Mouse (Mus musculus): ENCODE results near the gene Nudcd3. TPM values are rescaled to one million over a fixed set of nuclear protein-coding genes. Genes with fewer than 3 reads are reported as not detected.

Gene Nudcd3
- polyA plus RNA-seq, 1 experiment, result 96.6 TPM

DNA sequence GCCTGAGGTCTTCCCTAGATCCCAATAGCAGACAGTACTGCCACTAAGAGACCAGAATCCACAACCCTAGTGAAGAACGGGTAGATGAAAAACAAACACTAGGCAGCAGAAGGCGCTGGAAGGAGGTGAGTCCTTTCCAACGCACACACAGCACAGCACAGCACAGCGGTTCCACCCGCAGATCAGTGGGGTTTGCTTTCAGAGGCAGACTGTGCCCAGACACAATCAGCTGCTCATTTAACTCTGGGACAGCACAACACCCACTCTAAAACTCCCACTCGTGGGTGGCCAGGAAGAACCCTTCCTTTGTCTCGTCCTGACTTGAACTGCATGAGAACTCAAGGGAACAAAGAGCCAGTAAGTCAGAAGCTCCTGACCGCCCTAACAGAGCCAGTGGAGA lies 21.0 kb downstream of the Nudcd3 start:
- DNase-seq (ENCODE audit: extremely low spot score in 1 of 2, low spot score in 1 of 2), result peak in 1 of 2 experiments; percentile 58

DNA sequence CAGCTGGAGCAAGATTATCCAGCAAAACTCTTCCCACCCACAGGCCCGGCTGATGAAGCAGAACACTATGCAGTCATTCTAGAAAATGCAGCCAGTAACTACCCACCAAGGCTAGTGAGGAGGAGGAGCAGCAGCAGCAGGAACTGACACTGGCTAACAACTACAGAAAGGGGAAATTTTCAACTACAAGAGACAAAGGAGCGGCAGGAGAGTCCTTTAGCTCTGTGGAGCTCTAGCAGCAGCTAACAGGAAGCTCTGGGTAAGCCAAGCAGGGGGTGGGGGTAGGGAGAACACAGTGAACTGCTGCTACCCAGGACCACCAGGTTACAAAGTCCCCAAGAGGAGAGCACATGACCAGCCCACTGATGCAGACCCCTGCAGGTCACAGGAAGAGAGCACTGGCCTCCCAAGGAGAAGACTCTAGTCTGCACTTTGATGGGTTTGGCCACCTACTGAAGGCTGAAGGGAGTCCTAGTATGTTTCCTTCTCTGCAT lies 21.5 kb downstream of the Nudcd3 start:
- peak; percentile 52 to 77 for DNase-seq (ENCODE audit: extremely low spot score in 1 of 2, low spot score in 1 of 2)

DNA sequence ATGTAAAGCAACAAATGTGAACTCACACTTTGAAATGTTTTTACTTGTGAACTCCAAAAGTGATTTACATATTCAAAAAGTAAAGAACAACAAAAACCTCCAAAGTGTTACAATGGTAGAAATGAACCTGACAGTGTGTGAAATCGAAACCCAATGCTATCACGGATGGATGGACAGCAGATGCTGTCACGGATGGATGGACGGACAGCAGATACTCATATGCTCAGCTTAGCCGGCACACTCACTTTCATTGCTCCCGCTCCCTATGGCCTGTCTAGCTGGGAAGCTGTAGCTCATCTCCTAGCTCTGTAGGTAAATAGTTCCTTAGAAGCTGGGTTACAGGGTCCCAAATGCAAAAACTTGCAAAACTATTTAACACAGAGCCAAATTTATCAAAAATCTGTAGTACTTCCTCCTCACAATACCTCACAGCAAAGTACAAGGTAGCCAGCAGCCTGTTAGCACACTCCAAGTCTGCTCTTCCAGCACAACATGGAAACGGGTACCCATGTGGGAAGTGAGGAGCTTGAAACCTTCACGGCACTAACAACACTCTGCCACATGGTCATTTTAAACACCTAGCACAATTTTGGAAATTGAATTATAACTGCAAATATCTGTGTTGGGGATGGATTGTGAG lies 22.3 kb downstream of the Nudcd3 start:
- DNase-seq (ENCODE audit: extremely low spot score in 1 of 2, low spot score in 1 of 2), result no peak

DNA sequence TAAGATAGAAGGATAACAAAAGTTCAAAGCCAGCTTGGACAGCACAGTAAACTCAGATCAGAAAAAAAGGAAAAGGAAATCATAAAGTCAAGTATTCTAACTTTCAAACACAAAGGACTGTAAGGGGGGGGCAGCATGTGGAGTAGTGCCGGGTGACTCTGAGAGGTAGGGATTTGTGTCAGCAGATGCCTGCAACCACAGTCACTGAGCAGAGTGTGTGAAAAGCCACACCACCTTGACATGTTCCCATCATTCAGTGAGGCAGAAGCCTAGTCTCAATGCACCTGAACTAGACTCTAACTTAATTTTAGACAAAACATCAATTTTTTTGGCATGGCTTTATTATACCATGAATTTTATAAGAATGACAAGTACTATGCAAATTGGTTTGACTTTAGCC lies 24.7 kb downstream of the Nudcd3 start:
- no peak for DNase-seq (ENCODE audit: extremely low spot score in 1 of 2, low spot score in 1 of 2)

DNA sequence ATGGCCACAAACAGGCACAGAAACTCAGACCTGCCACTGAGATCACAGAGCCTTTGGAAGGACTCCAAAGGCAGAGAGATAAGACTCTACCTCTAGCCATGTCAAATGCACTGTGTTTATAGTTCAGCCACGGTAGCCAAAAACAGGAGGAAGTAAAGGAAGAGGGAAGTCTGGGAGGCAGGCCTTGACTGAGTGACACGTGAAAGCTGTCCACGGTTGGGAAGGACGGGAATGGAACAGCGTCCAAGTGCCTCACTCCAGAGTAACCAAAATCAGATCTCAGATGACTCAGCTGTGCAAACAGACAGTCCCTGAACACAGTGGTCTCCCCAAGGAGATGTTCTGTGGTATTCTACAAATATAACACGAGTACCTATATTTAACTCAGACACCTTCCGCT lies 25.5 kb downstream of the Nudcd3 start:
- DNase-seq (ENCODE audit: extremely low spot score in 1 of 2, low spot score in 1 of 2), result peak; percentile 37 to 46

DNA sequence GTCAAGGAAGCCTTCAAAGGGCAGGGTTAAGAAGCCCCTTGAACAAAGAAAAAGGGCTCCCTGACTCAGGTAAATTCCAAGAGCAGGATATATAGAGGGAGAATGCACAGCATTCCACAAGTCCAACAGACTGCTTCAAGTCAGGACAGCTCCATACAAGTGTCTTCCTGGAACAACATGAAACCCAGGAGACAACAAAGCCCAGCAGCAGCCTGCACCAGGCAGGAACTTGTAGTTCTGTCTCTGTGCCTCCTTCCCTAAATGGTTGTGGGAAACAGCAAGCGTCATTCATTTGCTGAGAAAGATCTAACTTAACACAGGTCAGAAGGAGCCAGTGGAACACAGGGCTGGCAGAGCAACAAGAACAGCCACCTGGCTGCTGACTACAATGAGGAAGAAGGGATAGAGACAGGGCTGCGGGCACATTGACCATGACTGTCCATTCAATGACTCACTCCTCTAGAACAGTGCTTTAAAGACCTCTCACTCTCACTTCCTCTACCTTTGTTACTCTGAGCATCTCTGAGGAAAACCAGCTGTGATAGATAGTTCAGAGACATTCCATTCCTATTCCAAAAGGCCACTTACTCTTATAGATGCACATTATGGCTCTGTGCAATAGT lies 31.1 kb downstream of the Nudcd3 start:
- DNase-seq (ENCODE audit: extremely low spot score in 1 of 2, low spot score in 1 of 2), result no peak

DNA sequence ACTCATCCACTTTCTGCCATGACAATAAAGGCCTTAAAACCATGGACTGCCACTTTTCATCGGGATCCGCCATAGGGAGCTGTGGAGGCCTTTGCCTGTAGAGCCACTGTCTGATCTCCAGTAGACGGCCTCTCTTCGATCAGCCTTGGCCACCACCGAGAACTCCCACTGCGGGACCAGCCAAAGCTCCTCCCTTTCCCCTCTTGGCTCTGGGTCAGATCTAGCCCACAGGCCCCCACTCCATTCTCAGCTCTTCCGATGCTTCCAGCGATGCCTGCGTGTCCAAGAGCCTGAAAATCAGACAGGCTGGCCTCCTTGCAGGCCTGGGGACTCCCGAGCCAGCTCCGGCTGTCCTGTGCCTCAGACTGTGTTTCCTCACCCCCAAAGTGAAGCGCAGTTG lies 33.9 kb downstream of the Nudcd3 start:
- DNase-seq (ENCODE audit: extremely low spot score in 1 of 2, low spot score in 1 of 2), result no peak

DNA sequence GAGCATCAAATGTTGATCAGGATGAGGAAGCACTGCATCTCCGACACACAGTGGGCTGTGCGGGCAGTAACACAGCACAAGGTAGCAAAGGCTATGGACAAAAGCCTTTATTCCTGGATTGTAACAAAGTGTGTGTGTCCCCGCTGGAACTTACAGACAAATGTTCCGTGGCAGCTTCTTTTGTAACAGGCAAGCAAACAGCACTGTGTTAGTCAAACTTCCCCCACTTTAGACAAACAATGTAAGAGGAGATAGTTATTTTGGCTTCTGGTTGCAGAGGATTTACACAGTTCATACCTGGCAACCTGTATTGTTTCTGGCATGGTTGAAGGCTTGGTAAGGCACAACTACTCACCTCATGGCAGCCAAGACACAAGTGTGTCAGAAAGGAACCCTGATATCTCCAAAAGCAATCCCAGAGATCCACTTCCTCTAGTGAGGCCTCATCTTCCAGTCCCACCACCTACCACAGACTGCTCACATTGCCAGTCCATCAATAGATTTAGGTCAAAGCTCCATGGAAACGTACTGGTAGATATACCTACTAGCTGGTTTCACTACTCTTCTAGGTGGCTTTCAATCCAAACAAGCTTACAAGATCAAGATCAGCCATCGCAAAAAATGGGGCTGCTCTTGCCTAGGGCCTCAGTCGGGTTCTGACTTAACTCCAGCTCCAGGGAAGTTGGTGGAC lies 34.7 kb downstream of the Nudcd3 start:
- no peak for DNase-seq (ENCODE audit: extremely low spot score in 1 of 2, low spot score in 1 of 2)

DNA sequence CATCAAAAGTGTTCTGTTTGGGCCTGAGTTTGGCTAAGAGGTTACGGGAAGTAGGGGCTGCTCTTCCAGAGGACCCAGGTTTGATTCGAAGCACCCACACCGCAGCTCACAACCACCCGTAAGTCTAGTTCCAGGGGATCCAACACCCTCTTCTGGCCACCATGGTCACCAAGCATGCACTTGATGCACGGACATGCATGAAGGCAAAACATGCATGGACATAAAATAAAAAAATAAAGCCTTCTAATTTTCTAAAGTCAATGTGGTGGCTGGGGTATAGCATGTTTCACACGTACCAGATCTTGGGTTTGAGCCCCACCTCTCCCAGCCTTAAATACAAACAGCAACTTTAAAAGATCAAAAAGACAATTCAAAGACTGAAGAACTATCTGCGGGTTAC lies 35.4 kb downstream of the Nudcd3 start:
- DNase-seq (ENCODE audit: extremely low spot score in 1 of 2, low spot score in 1 of 2), result no peak

DNA sequence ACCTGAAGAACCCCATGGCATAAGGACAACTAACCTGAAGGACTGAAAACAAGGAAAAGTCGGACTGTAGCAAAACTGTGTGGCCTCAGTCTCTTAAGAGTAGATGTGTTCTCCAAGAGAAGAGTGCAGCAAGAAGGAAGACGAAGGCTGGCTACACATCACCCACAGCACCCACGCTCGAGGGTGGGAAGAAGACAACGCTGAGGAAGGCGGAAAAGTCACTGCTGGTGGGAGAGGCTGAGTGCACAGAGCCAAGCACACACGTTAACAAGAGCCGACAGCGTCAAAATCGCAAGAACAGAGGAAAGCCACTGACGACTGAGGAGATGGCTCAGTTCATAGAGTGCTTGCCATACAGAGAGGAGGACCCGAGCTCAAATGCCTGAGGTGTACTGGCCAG lies 36.5 kb downstream of the Nudcd3 start:
- DNase-seq (ENCODE audit: extremely low spot score in 1 of 2, low spot score in 1 of 2), result peak in 1 of 2 experiments; percentile 61

DNA sequence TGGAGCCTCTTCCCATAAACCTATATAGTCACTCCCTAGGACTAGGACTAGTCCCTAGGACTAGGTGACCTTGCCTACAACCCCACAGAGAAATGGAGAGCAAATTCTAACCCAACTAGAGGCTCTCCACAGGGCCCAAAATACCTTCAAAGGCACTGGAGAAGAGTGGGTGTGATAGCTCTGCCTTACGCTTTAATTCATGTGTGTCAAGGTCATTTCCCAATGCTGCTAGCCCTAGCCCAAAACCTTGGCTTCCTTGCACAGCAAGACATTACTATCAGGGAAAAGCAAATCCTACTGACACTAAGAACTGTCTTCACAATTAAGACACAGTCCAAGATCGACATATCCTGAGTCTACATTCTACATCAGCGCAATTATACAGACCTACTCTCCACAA lies 37.2 kb downstream of the Nudcd3 start:
- DNase-seq (ENCODE audit: extremely low spot score in 1 of 2, low spot score in 1 of 2), result no peak

DNA sequence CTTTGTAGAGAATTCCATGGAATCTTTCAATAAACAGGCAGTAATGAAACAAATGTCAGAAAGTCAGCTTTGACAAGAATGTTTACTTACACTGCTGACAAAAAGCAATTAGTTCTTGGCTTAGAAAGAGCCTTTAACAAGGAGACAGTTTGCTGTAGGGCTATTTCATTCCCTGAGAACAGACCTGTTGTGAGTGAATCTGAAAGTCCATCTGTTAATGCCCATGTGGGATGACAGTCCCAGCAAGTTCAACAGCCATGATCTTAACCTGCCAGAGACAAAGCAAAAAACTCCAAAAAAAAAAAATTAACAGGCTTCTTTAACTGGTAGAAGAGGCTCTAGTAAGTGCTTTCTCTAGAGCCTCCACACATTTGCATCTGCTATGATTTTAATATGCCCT lies 38.7 kb downstream of the Nudcd3 start:
- no peak for DNase-seq (ENCODE audit: extremely low spot score in 1 of 2, low spot score in 1 of 2)

DNA sequence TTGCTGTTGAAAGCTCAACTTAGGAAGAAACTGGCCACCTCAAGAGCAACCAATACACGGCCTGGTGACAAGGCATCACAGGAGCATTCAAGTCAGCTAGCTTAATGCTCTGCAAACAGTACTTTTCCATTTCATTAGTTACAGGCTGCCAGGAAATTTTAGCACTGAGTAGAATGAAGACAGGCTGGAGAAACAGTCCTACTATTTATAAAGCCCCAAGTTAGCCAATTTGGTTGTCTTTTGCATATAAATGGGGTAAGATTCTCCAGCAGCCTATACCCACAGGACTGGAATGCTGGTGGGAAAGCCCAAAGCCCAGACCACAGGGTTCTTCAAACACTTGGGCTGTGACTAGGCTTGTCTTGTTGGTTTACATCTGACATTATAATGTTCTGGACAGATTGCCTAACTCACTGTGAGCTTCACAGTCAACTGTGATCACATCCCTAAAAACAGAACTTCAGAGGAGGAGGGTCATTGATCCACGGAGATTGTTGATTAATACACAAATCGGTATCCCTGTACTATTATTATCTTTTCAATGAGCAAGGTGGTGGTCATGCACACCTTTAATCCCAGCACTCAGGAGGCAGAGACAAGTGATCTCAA lies 39.4 kb downstream of the Nudcd3 start:
- DNase-seq (ENCODE audit: extremely low spot score in 1 of 2, low spot score in 1 of 2), result no peak

DNA sequence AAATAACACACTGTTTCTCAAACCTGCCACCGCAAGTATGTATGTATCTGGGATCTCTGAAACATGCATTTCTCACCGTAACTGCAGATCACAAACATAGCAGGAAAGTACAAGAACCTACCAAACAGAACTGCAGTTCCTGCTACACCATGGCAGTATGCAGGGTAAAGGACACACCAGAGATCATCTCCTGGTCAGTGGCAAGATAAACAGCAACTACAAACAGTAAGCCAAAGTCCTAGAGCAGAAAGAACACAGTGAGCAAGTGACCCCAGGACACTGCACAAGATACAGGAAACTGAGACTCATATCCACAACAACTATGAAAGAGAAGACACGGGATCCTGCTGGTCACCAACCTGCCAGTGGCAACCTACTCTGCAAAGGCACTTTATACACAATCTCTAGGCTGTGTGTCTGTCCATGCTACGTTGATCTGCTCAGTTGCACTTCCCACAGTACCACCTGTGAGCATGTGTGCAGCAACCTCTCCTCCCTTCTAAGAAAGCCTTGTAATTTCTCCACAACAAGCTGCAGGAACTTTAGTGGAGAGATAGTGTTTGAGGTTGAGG lies 40.4 kb downstream of the Nudcd3 start:
- DNase-seq (ENCODE audit: extremely low spot score in 1 of 2, low spot score in 1 of 2), result no peak

DNA sequence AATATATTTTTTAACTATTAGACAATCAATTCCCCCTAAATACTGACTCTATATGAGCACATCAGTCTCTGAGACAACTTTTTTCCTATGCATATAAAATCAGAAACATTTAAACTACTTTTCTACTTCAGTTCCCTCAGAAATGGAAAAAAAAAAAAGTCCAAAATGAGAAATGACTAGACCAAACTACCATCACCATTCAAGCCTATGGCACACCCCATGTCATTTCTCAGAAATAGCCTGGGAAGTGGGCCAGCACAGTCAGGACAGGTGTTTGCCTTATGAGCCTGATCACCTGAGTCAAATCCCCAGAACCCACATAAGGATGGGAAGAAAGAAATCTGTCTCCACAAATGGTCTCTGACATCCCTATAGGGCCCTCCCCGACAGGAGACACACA lies 41.7 kb downstream of the Nudcd3 start:
- DNase-seq (ENCODE audit: extremely low spot score in 1 of 2, low spot score in 1 of 2), result no peak

DNA sequence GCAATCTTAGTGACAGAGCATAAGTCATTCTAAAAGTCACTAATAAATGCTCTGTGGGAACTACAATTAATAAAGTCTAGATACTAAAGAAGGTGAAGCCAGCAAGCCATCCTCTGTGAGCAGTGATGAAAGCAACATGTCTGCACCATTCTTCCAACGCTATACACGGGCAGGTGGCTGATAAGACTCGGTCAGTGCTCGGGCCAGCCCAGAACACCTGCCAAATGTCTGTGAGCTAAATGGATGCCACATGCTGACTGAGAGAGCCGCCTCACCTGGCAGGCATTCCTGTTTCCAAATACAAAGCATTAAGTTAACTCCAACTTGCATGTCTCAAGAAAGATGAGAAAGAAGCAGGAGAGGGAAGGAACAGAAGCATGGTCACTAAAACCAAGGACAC lies 43.1 kb downstream of the Nudcd3 start:
- DNase-seq (ENCODE audit: extremely low spot score in 1 of 2, low spot score in 1 of 2), result no peak

DNA sequence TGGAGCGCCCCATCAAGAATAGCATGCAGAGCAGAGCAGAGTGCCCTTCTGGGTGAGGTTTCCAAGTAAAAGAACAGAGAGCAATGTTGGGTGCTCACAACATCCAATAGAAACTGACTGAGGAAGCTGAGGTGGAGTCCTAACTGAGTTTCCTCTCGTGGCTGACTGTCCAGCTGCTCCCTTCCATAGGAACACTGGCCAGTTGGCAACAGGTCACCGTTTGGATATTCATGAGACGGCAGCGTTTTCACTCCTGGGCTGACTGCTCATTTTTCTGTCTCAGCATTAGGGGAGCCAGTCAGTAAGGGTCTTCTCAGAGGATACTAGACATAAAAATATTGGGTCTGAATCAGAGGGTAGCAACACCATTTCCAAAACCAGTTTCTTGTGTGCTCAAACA lies 43.6 kb downstream of the Nudcd3 start:
- no peak for DNase-seq (ENCODE audit: extremely low spot score in 1 of 2, low spot score in 1 of 2)

DNA sequence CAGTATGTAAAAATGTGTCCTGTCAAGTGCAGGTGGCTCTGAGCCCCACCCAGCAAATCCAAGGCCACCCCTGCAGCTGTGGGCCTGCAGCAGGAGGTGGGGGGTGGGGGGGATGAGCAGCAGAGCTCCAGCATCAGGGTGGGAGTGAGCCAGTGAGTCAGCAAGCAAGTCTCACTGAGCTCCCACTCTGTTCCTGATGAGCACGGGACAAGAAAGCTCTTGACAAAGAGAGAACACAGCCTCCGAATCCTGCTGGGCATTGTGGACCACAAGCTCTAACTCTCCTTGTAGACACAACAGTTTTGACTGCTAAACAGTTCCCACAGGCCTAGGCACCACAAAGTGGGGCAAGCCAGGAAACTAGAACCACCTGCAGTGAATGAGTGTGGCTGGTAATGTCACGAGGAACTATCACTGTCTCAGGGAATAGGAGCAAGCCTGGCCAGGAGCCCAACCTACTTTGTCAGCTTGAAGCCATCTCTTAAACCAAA lies 46.0 kb downstream of the Nudcd3 start:
- DNase-seq (ENCODE audit: extremely low spot score in 1 of 2, low spot score in 1 of 2), result peak; percentile 65 to 66

DNA sequence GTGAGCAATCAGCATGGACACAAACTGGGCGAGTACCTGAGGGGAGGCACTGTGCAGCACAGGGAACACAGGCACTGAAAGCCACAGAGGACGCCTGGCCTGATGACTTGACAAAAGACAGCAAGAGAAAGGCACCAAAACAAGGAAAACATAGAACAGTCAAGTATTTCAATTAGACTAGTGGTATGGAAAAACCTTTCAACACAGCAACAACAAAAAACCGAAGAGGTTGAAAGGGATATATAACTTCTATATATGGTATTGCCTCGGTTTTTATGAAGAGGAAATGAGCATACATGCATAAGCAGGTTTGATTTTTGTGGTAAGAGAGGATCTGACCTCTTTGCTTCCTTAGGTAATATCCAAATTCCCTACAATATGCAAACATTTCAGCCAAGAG lies 47.4 kb downstream of the Nudcd3 start:
- DNase-seq (ENCODE audit: extremely low spot score in 1 of 2, low spot score in 1 of 2), result no peak

DNA sequence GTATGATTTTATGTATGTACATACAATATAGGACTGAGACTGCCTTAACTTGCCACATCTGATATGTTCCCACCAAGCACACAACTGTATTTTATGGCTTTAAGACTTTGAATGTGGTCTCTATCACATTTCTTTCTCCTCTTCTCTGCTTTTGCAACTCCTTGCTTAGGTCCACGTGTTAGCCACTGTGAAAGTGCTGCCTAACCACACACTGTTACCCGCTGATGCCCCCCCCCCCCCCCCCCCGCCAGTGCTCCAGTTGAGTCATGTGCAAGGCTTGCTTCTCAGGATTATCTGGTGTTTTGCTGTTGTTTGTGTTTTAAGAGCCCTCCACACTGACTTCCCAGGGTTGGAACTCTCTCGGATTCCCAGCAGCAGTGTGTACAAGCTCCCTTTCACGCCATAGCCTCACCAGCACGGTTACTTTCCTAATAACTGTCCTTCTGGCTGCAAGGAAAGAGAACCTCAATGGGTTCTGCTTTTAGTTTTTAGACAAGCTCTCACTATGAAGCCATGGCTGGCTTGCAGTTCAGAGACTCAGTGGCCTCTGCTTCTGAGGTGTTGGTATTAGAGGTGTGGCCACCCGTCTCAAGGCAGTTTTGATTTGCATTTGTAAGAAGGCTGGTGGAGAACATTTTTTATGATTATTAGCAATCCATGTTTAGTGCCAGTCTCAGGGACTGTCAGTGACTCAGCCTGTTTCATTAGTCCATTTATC lies 61.8 kb downstream of the Nudcd3 start:
- DNase-seq (ENCODE audit: extremely low spot score in 1 of 2, low spot score in 1 of 2), result no peak
